Mouse (Mus musculus) forebrain, embryonic 13.5 days (tissue): ENCODE measurements around the gene Cdc25b. TPM values are rescaled to one million over a fixed set of nuclear protein-coding genes. Genes with fewer than 3 reads are reported as not detected.

Experiments
- ATAC-seq: fragments of 200-750 bp; cut with Nextera tagmentation; 2 replicates; pipeline ENCODE4 v1.8.0; 2017
- H3K27ac ChIP-seq: fragments of 300-500 bp; sonication (generic); 2 replicates; pipeline ENCODE4 v1.5.1; 2015; ENCODE audit warnings: inconsistent platforms, mild to moderate bottlenecking, moderate library complexity
- H3K27me3 ChIP-seq: fragments of 300-500 bp; sonication (generic); 2 replicates; pipeline ENCODE4 v1.6.1; 2015; ENCODE audit warnings: mild to moderate bottlenecking, inconsistent platforms
- H3K36me3 ChIP-seq: fragments of 300-500 bp; sonication (generic); 2 replicates; pipeline ENCODE4 v1.6.1; 2015; ENCODE audit warnings: mild to moderate bottlenecking, inconsistent platforms; ENCODE audit not compliant: poor library complexity, severe bottlenecking
- H3K4me1 ChIP-seq: fragments of 300-500 bp; sonication (generic); 2 replicates; pipeline ENCODE4 v1.6.1; 2015; ENCODE audit warnings: inconsistent platforms
- H3K4me2 ChIP-seq: fragments of 300-500 bp; sonication (generic); 2 replicates; pipeline ENCODE4 v1.6.1; 2015; ENCODE audit warnings: inconsistent platforms, mild to moderate bottlenecking, moderate library complexity
- H3K4me3 ChIP-seq: fragments of 300-500 bp; sonication (generic); 2 replicates; pipeline ENCODE4 v1.5.1; 2015; ENCODE audit warnings: mild to moderate bottlenecking, inconsistent platforms
- H3K9ac ChIP-seq: fragments of 300-500 bp; sonication (generic); 2 replicates; pipeline ENCODE4 v1.6.1; 2015; ENCODE audit warnings: mild to moderate bottlenecking, inconsistent platforms
- H3K9me3 ChIP-seq: fragments of 300-500 bp; sonication (generic); replicated peaks from 2 replicates; pipeline ENCODE4 v1.6.1; 2016; ENCODE audit warnings: inconsistent platforms
- WGBS: fragments of 180-500 bp; shearing (Covaris S2); methylation state at CpG from one replicate; pipeline ENCODE4 v1.1.7; 2015; 5-methylcytosine and 5-hydroxymethylcytosine counted together
- polyA plus RNA-seq: library from polyadenylated mRNA; unstranded; fragments of >200 nt; fragmentation: Nextera tagmentation; extraction: Ambion mirVana; gene quantifications from 2 replicates; pipeline ENCODE4 v1.2.1, GENCODE M21; 2015

The Cdc25b gene
- polyA plus RNA-seq, 1 experiment from 2014 or later = 52.0 TPM

DNA sequence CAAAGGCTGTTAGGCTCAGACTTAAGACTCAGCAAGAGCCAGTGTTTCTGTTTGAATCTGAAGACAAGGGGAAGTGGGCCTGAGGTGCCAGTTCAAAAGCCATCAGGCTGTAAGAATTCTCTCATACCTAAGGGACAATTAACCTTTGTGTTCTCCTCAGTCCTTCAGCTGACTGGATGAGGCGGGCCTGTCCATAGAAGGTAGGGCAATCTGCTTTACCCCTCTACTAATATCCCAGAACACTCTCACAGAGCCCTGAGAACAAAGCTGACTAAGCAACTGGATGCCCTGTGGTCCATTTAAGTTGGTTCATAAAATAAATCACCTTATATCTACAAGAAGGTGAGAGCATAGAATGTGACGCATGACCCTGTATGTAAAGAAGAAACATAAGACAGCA, 20.6 kb upstream of the Cdc25b start:
- no peaks in the 10 kb centered on the region for H3K9me3 ChIP-seq
- H3K4me3 ChIP-seq = no peak overlapping the region
- H3K27me3 ChIP-seq = peaks cover 10% of the 10 kb centered on the region
- H3K36me3 ChIP-seq = 0 out of 2 replicates have a peak, but pooled peaks cover 2% of the 10 kb centered on the region
- H3K27ac ChIP-seq = no peak overlapping the region
- WGBS = 80% methylated on average over 2 of the region's 2 CpGs
- H3K9ac ChIP-seq = no peak overlapping the region
- no peak for ATAC-seq
- 0 out of 2 replicates have a peak, but pooled peaks cover 4% of the 10 kb centered on the region for H3K4me1 ChIP-seq
- no peak overlapping the region for H3K4me2 ChIP-seq

- Histone ChIP-seq H3K27ac (no peak overlapping the region), H3K27me3 (peaks cover 28% of the 10 kb centered on the region), H3K4me1 (peaks cover 4% of the 10 kb centered on the region; the same call in 1 of the 2 replicates), H3K36me3 (peaks cover 12% of the 10 kb centered on the region), H3K9ac (no peak overlapping the region), H3K9me3 (no peaks in the 10 kb centered on the region), H3K4me2 (no peak overlapping the region), H3K4me3 (no peak overlapping the region)
- 84% methylated on average over 6 of the region's 6 CpGs for WGBS
- no peak for ATAC-seq
These were observed 18.8 kb upstream of the Cdc25b start for GRCm38 (mm10) chr2:131167984-131168383.

GRCm38 (mm10) chr2:131168914-131169313, 17.8 kb upstream of the Cdc25b start:
- peaks cover 35% of the 10 kb centered on the region for H3K27me3 ChIP-seq
- no peak overlapping the region for H3K4me2 ChIP-seq

DNA sequence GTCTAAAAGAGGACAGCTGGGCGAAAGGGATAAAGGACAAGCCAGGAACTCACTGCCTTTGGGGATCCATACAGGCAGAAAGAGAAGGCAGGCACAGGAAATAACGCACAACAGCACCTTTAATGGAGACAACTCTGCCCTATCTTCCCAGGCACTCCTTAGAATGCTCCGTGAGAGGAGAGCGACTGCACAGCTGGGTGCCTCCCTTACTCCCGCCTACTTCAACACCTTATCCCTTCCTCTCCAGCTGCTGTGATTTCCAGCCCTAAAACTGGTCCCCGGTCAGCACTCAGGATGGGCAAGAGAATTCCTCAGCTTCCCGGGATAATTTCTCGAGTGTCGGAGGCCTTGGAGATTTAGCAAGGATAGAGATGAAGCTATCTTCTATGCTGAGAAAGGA, 15.8 kb upstream of the Cdc25b start:
- no peak overlapping the region for H3K9ac ChIP-seq
- peaks cover 12% of the 10 kb centered on the region for H3K36me3 ChIP-seq
- no peak overlapping the region for H3K4me3 ChIP-seq
- no peak overlapping the region for H3K27ac ChIP-seq
- H3K9me3 ChIP-seq = no peaks in the 10 kb centered on the region
- H3K4me2 ChIP-seq = no peak overlapping the region
- peaks cover 35% of the 10 kb centered on the region for H3K27me3 ChIP-seq
- no peak for ATAC-seq
- H3K4me1 ChIP-seq = peaks cover 26% of the 10 kb centered on the region
- 14% methylated on average over 9 of the region's 9 CpGs for WGBS

More at GRCm38 (mm10) chr2:131168914-131169313, 17.8 kb upstream of the Cdc25b start:
- Histone ChIP-seq H3K27ac (no peak overlapping the region), H3K4me1 (peaks cover 10% of the 10 kb centered on the region), H3K9ac (no peak overlapping the region), H3K36me3 (peaks cover 12% of the 10 kb centered on the region), H3K9me3 (no peaks in the 10 kb centered on the region), H3K4me3 (no peak overlapping the region)
- WGBS = 66% methylated on average over 1 of the region's 1 CpGs
- ATAC-seq = no peak

GRCm38 (mm10) chr2:131171401-131172104, 15.2 kb upstream of the Cdc25b start:
- Histone ChIP-seq H3K9ac (peak overlapping the region; percentile 39; the same call in 1 of the 2 replicates), H3K27ac (no peak overlapping the region), H3K9me3 (no peaks in the 10 kb centered on the region), H3K4me3 (no peak overlapping the region), H3K27me3 (peaks cover 35% of the 10 kb centered on the region), H3K4me2 (peak overlapping the region; percentile 24; the same call in 1 of the 2 replicates), H3K4me1 (peaks cover 32% of the 10 kb centered on the region), H3K36me3 (peaks cover 15% of the 10 kb centered on the region)
- no peak for ATAC-seq
- 7% methylated on average over 43 of the region's 43 CpGs for WGBS

DNA sequence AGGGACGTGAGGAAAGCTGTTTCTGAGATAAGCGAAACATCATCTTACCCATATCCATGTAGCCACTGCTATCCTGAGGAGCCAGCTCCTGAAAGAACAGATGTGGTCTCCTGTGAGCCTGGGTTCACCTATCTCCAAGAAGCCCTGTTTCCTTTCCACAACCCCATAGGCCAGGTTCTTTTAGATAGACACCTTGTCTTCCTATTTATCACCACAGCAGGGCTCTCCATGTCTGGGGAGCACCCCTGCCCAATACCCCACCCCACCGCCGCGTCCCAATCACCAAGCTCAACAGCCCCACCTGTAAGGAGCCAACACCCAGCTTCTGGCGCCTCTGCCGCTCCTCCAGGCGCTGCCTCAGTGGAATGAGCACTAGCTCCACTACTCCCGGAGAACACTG, 14.4 kb upstream of the Cdc25b start:
- peaks cover 39% of the 10 kb centered on the region for H3K4me1 ChIP-seq
- ATAC-seq = no peak
- H3K27me3 ChIP-seq = peaks cover 35% of the 10 kb centered on the region
- H3K4me3 ChIP-seq = no peak overlapping the region
- no peaks in the 10 kb centered on the region for H3K9me3 ChIP-seq
- 42% methylated on average over 9 of the region's 9 CpGs for whole genome bisulfite sequencing
- H3K36me3 ChIP-seq = peaks cover 21% of the 10 kb centered on the region
- H3K27ac ChIP-seq = no peak overlapping the region
- no peak overlapping the region for H3K4me2 ChIP-seq
- no peak overlapping the region for H3K9ac ChIP-seq

DNA sequence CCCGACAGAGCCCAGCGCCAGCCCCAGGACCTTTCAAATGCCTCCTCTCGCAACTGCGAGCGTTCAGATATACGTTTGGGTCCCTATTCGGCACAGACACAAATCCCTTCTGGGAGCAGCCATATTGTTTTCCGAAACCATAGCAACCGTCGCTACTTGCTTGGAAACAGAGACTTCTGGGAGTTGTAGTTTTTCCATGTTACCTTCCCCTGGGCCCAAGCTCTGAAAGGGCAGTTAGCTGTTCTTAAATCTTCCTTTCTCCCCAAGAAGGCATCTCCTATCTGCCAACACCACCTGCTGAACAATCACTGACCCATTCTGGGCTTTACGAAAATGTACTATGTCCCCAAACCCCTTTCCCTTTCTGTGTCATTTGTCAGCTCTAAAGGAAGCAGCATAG, 12.0 kb upstream of the Cdc25b start:
- peak overlapping the region; percentile 41 for H3K9ac ChIP-seq

GRCm38 (mm10) chr2:131175286-131175944, 11.3 kb upstream of the Cdc25b start:
- WGBS = 78% methylated on average over 3 of the region's 3 CpGs
- H3K4me2 ChIP-seq = no peak overlapping the region
- H3K27me3 ChIP-seq = peaks cover 33% of the 10 kb centered on the region
- ATAC-seq = no peak
- no peaks in the 10 kb centered on the region for H3K9me3 ChIP-seq
- H3K27ac ChIP-seq = peak overlapping the region; percentile 4
- peaks cover 59% of the 10 kb centered on the region for H3K4me1 ChIP-seq
- H3K36me3 ChIP-seq = peaks cover 27% of the 10 kb centered on the region
- H3K9ac ChIP-seq = no peak overlapping the region
- no peak overlapping the region for H3K4me3 ChIP-seq

More for the DNA sequence above, 12.0 kb upstream of the Cdc25b start:
- Histone ChIP-seq H3K27ac (no peak overlapping the region), H3K4me2 (peak overlapping the region; percentile 87), H3K27me3 (peaks cover 35% of the 10 kb centered on the region), H3K4me3 (peak overlapping the region; percentile 44), H3K4me1 (peaks cover 59% of the 10 kb centered on the region), H3K9me3 (no peaks in the 10 kb centered on the region), H3K36me3 (peaks cover 27% of the 10 kb centered on the region)
- peak; percentile 71 for ATAC-seq
- 5% methylated on average over 11 of the region's 11 CpGs for WGBS

DNA sequence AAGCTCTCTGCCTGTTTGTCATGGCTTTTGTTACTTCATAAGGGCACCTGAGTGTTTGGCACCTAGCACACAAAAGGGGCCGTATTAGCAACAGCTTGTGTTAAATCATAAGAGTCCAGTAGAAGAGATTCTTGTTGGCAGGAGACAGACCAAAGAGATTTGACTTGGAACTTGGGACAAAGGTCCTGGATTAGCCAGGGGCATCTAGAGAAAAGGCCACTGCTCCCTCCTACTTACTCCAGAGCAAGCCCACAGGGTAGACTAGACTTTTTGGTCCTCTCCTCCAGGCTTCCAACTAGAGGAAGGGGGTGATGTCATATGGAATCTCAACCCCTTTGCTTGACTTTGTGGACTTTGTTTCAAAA, 10.8 kb upstream of the Cdc25b start:
- no peak overlapping the region for H3K4me3 ChIP-seq
- no peak for ATAC-seq
- peaks cover 28% of the 10 kb centered on the region for H3K27me3 ChIP-seq
- peaks cover 56% of the 10 kb centered on the region for H3K4me1 ChIP-seq
- peak overlapping the region; percentile 95; the same call in 1 of the 2 replicates for H3K4me2 ChIP-seq
- no peak overlapping the region for H3K9ac ChIP-seq
- no peaks in the 10 kb centered on the region for H3K9me3 ChIP-seq
- peak overlapping the region; percentile 4; the same call in 1 of the 2 replicates for H3K27ac ChIP-seq
- H3K36me3 ChIP-seq = peaks cover 26% of the 10 kb centered on the region
- WGBS = 82% methylated on average over 1 of the region's 1 CpGs

GRCm38 (mm10) chr2:131176491-131176890, 10.3 kb upstream of the Cdc25b start:
- Histone ChIP-seq H3K27ac (no peak overlapping the region), H3K4me1 (peaks cover 55% of the 10 kb centered on the region), H3K9ac (0 out of 2 replicates have a peak overlapping the region, but pooled peaks have one; percentile 2), H3K36me3 (peaks cover 22% of the 10 kb centered on the region), H3K27me3 (peaks cover 22% of the 10 kb centered on the region), H3K4me2 (peak overlapping the region; percentile 95), H3K4me3 (no peak overlapping the region), H3K9me3 (no peaks in the 10 kb centered on the region)
- WGBS = 71% methylated on average over 5 of the region's 5 CpGs
- ATAC-seq = no peak

- no peaks in the 10 kb centered on the region for H3K9me3 ChIP-seq
- peaks cover 15% of the 10 kb centered on the region; the same call in 1 of the 2 replicates for H3K36me3 ChIP-seq
- H3K27ac ChIP-seq = no peak overlapping the region
- peak overlapping the region; percentile 95 for H3K4me2 ChIP-seq
- H3K4me3 ChIP-seq = peak overlapping the region; percentile 91
- peaks cover 55% of the 10 kb centered on the region for H3K4me1 ChIP-seq
- WGBS = 86% methylated on average over 9 of the region's 9 CpGs
- H3K27me3 ChIP-seq = peaks cover 7% of the 10 kb centered on the region
- peak overlapping the region; percentile 98 for H3K9ac ChIP-seq
- ATAC-seq = no peak
These were observed 8.8 kb upstream of the Cdc25b start for GRCm38 (mm10) chr2:131177932-131178331.

- WGBS = 19% methylated on average over 26 of the region's 26 CpGs
- H3K27me3 ChIP-seq = no peaks in the 10 kb centered on the region
These were observed 7.9 kb upstream of the Cdc25b start for GRCm38 (mm10) chr2:131178828-131179245.

More at GRCm38 (mm10) chr2:131178828-131179245, 7.9 kb upstream of the Cdc25b start:
- Histone ChIP-seq H3K4me3 (peak overlapping the region; percentile 91), H3K4me1 (peaks cover 50% of the 10 kb centered on the region), H3K9me3 (no peaks in the 10 kb centered on the region), H3K27ac (peak overlapping the region; percentile 91; the same call in 1 of the 2 replicates), H3K9ac (peak overlapping the region; percentile 98), H3K36me3 (peaks cover 15% of the 10 kb centered on the region; the same call in 1 of the 2 replicates), H3K4me2 (peak overlapping the region; percentile 95)
- no peak; the same call in 1 of the 2 replicates for ATAC-seq
